Mouse (Mus musculus) limb, embryonic 10.5 days (tissue): ENCODE measurements at regions not wholly inside any gene's neighbourhood (a gene's known extent, or its start where the extent isn't known, plus 50 kb on each side); places are given as distances from the start of the nearest gene placed in this dataset.

Experiments used
- DNase-seq: peaks from one replicate; pipeline ENCODE4 v3.0.0-alpha.2; 2017; ENCODE audit warnings: low spot score
- H3K27ac ChIP-seq: fragments of 300-500 bp; sonication (generic); 2 replicates; pipeline ENCODE4 v1.5.1; 2016; ENCODE audit warnings: mild to moderate bottlenecking
- H3K27me3 ChIP-seq: fragments of 300-500 bp; sonication (generic); 2 replicates; pipeline ENCODE4 v1.6.1; 2016; ENCODE audit warnings: low read depth, mild to moderate bottlenecking; ENCODE audit not compliant: poor library complexity, severe bottlenecking
- H3K36me3 ChIP-seq: fragments of 300-500 bp; sonication (generic); 2 replicates; pipeline ENCODE4 v1.6.1; 2016; ENCODE audit warnings: mild to moderate bottlenecking, moderate library complexity
- H3K4me1 ChIP-seq: fragments of 300-500 bp; sonication (generic); 2 replicates; pipeline ENCODE4 v1.6.1; 2016
- H3K4me3 ChIP-seq: fragments of 300-500 bp; sonication (generic); 2 replicates; pipeline ENCODE4 v1.5.1; 2016; ENCODE audit warnings: mild to moderate bottlenecking, moderate library complexity
- H3K9me3 ChIP-seq: fragments of 300-500 bp; sonication (generic); replicated peaks from 2 replicates; pipeline ENCODE4 v1.6.1; 2016; ENCODE audit warnings: mild to moderate bottlenecking
- WGBS: fragments of 180-500 bp; shearing (Covaris S2); methylation state at CpG from one replicate; pipeline ENCODE4 v1.1.7; 2016; 5-methylcytosine and 5-hydroxymethylcytosine counted together

GRCm38 (mm10) chr4:29117025-29117424 lies 304.1 kb downstream of the Epha7 start:
- Histone ChIP-seq H3K4me3 (no peak overlapping the region), H3K4me1 (no peaks in the 10 kb centered on the region), H3K27me3 (no peaks in the 10 kb centered on the region), H3K27ac (no peak overlapping the region), H3K9me3 (no peaks in the 10 kb centered on the region), H3K36me3 (no peaks in the 10 kb centered on the region)
- 89% methylated on average over 4 of the region's 4 CpGs for WGBS
- DNase-seq: no peak

GRCm38 (mm10) chr4:29117926-29118325 lies 305.0 kb downstream of the Epha7 start:
- no peak overlapping the region for H3K4me3 ChIP-seq
- WGBS: 78% methylated on average over 9 of the region's 9 CpGs
- no peaks in the 10 kb centered on the region for H3K36me3 ChIP-seq
- no peak overlapping the region for H3K27ac ChIP-seq
- no peak for DNase-seq
- no peaks in the 10 kb centered on the region for H3K9me3 ChIP-seq
- H3K27me3 ChIP-seq: no peaks in the 10 kb centered on the region
- H3K4me1 ChIP-seq: no peaks in the 10 kb centered on the region

DNA sequence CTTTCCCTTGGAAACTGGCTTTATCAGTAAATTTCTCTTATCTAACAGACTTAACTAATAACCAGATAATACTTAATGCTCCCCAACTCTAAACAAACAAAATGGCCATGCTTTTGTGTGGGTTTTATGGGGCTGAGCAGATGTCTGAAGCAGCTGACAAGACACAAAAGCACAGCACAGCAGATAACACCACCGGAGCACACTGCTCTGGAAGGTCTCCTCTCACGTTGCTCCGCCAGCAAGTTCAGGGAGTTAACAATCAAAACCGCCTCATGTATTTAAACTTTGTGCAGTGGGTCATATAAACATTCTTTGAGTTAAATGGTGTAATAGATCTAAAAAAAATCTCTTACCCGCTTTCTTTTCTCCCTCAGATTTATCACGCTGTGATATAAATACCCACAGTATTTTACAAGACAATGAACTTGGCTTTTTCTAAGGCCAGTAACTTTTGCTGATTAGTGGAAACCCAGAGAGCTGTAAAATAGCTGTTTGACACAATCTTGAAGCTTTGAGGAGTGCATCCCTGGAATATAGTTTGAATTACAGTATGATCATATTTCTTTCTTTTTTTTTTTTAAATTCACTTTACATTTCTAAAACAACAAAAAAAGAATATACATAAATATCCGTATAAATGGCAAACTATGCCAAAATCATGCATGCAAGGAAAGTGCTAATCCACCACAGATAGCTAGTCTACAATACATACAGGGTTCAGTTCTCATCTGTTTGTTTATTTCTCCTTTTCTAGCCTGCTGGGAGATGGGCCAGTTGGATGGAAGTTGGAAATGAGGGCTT lies 305.9 kb downstream of the Epha7 start:
- 53% methylated on average over 7 of the region's 7 CpGs for WGBS
- H3K9me3 ChIP-seq: no peaks in the 10 kb centered on the region
- no peaks in the 10 kb centered on the region for H3K4me1 ChIP-seq
- no peaks in the 10 kb centered on the region for H3K36me3 ChIP-seq
- no peak overlapping the region for H3K4me3 ChIP-seq
- H3K27me3 ChIP-seq: no peaks in the 10 kb centered on the region
- no peak for DNase-seq
- H3K27ac ChIP-seq: no peak overlapping the region

DNA sequence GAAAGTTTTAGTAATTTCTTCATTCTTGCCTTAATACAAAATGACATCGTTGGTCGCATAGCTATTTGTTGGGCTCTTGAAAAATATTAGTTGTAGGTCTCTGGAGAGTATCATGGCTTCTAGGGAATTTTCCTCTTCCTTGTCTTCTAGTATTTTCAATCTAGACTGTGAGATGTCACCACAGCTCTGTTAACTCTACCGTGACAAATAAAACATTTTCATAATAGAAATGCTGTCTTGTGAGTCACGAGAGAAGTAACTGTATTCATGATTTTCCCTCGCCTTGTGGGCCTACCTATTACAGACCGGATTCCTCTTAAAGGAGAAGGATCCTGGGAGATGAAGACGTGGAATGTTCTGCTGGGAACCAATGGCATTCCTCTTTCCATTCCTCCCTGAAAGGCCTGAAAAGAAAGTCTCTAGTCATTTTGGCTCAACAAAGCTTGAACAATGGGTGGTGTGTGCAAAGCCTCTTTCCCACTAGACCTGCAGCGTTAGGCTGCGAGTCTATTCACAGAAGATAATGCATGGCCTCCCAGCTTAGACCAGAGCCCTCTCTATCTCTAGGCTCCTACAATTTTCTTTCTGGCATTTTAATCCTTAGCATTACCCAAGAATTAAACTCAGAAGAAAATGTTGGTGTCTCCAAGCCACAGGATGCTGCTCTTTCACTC lies 306.7 kb downstream of the Epha7 start:
- 86% methylated on average over 9 of the region's 9 CpGs for WGBS
- Histone ChIP-seq H3K36me3 (no peaks in the 10 kb centered on the region), H3K9me3 (no peaks in the 10 kb centered on the region), H3K4me3 (no peak overlapping the region), H3K27me3 (no peaks in the 10 kb centered on the region), H3K27ac (no peak overlapping the region), H3K4me1 (no peaks in the 10 kb centered on the region)
- DNase-seq: no peak

GRCm38 (mm10) chr4:29123697-29124377 lies 310.9 kb downstream of the Epha7 start:
- no peaks in the 10 kb centered on the region for H3K27me3 ChIP-seq
- no peak overlapping the region for H3K27ac ChIP-seq
- 91% methylated on average over 8 of the region's 8 CpGs for WGBS
- no peaks in the 10 kb centered on the region for H3K9me3 ChIP-seq
- H3K4me3 ChIP-seq: no peak overlapping the region
- no peaks in the 10 kb centered on the region for H3K36me3 ChIP-seq
- no peaks in the 10 kb centered on the region for H3K4me1 ChIP-seq
- no peak for DNase-seq

GRCm38 (mm10) chr4:29130485-29130884 lies 317.6 kb downstream of the Epha7 start:
- Histone ChIP-seq H3K36me3 (no peaks in the 10 kb centered on the region), H3K27ac (no peak overlapping the region), H3K9me3 (no peaks in the 10 kb centered on the region), H3K27me3 (no peaks in the 10 kb centered on the region), H3K4me1 (peaks cover 11% of the 10 kb centered on the region), H3K4me3 (no peak overlapping the region)
- no peak for DNase-seq

- H3K4me1 ChIP-seq: peaks cover 16% of the 10 kb centered on the region
- H3K27ac ChIP-seq: no peak overlapping the region
- peak; percentile 34 for DNase-seq
- H3K27me3 ChIP-seq: no peaks in the 10 kb centered on the region
- no peaks in the 10 kb centered on the region for H3K36me3 ChIP-seq
- H3K9me3 ChIP-seq: no peaks in the 10 kb centered on the region
- no peak overlapping the region for H3K4me3 ChIP-seq
- 51% methylated on average over 21 of the region's 21 CpGs for WGBS
Measured at GRCm38 (mm10) chr4:29133404-29134307, 320.7 kb downstream of the Epha7 start.

- H3K9me3 ChIP-seq: no peaks in the 10 kb centered on the region
- H3K4me3 ChIP-seq: no peak overlapping the region
- no peaks in the 10 kb centered on the region for H3K27me3 ChIP-seq
- no peak overlapping the region for H3K27ac ChIP-seq
- no peak for DNase-seq
- peaks cover 16% of the 10 kb centered on the region for H3K4me1 ChIP-seq
- WGBS: 35% methylated on average over 5 of the region's 5 CpGs
- no peaks in the 10 kb centered on the region for H3K36me3 ChIP-seq
Measured at GRCm38 (mm10) chr4:29135685-29136385, 322.9 kb downstream of the Epha7 start.

- H3K27me3 ChIP-seq: no peaks in the 10 kb centered on the region
- no peak for DNase-seq
Measured at GRCm38 (mm10) chr4:29138771-29139301, 325.9 kb downstream of the Epha7 start.

GRCm38 (mm10) chr4:29143415-29143814 lies 330.5 kb downstream of the Epha7 start:
- Histone ChIP-seq H3K27me3 (no peaks in the 10 kb centered on the region), H3K4me1 (no peaks in the 10 kb centered on the region), H3K9me3 (no peaks in the 10 kb centered on the region), H3K4me3 (no peak overlapping the region), H3K36me3 (no peaks in the 10 kb centered on the region), H3K27ac (no peak overlapping the region)
- 100% methylated on average over 1 of the region's 1 CpGs for WGBS
- no peak for DNase-seq

More at GRCm38 (mm10) chr4:29138771-29139301, 325.9 kb downstream of the Epha7 start:
- Histone ChIP-seq H3K36me3 (no peaks in the 10 kb centered on the region), H3K27ac (no peak overlapping the region), H3K9me3 (no peaks in the 10 kb centered on the region), H3K4me1 (peaks cover 10% of the 10 kb centered on the region), H3K4me3 (no peak overlapping the region)
- 78% methylated on average over 8 of the region's 8 CpGs for whole genome bisulfite sequencing

- H3K4me3 ChIP-seq: no peak overlapping the region
- no peak overlapping the region for H3K27ac ChIP-seq
- no peaks in the 10 kb centered on the region for H3K4me1 ChIP-seq
- no peaks in the 10 kb centered on the region for H3K27me3 ChIP-seq
- WGBS: 95% methylated on average over 4 of the region's 4 CpGs
- DNase-seq: no peak
- no peaks in the 10 kb centered on the region for H3K9me3 ChIP-seq
- no peaks in the 10 kb centered on the region for H3K36me3 ChIP-seq
Measured at GRCm38 (mm10) chr4:29145242-29145641, 332.3 kb downstream of the Epha7 start.
